Mouse (Mus musculus) intestine, embryonic 16.5 days (tissue): ENCODE data around the gene Pkp4. TPM values are rescaled to one million over a fixed set of nuclear protein-coding genes. Genes with fewer than 3 reads are reported as not detected.

ENCODE experiments used
- ATAC-seq: fragments of 200-750 bp; cut with Nextera tagmentation; 2 replicates; pipeline ENCODE4 v1.8.0; 2017; ENCODE audit warnings: moderate TSS enrichment, moderate library complexity
- H3K27ac ChIP-seq: fragments of 300-500 bp; sonication (generic); 2 replicates; pipeline ENCODE4 v1.5.1; 2014; ENCODE audit warnings: mild to moderate bottlenecking, low read length
- H3K27me3 ChIP-seq: fragments of 300-500 bp; sonication (generic); replicated peaks from 2 replicates; pipeline ENCODE4 v1.6.1; 2014; ENCODE audit warnings: low read length, control low read depth, mixed read lengths; ENCODE audit not compliant: control insufficient read depth, insufficient read depth
- H3K36me3 ChIP-seq: fragments of 300-500 bp; sonication (generic); 2 replicates; pipeline ENCODE4 v1.6.1; 2014; ENCODE audit warnings: low read length, control low read depth; ENCODE audit not compliant: control insufficient read depth, insufficient read depth
- H3K4me1 ChIP-seq: fragments of 300-500 bp; sonication (generic); 2 replicates; pipeline ENCODE4 v1.6.1; 2014; ENCODE audit warnings: low read length, control low read depth, mixed read lengths; ENCODE audit not compliant: control insufficient read depth, insufficient read depth
- H3K4me2 ChIP-seq: fragments of 300-500 bp; sonication (generic); 2 replicates; pipeline ENCODE4 v1.6.1; 2014; ENCODE audit warnings: low read depth, low read length, control low read depth
- H3K4me3 ChIP-seq: fragments of 300-500 bp; sonication (generic); 2 replicates; pipeline ENCODE4 v1.5.1; 2014; ENCODE audit warnings: mild to moderate bottlenecking, low read length
- H3K9ac ChIP-seq: fragments of 300-500 bp; sonication (generic); 2 replicates; pipeline ENCODE4 v1.6.1; 2014; ENCODE audit warnings: low read depth, low read length
- H3K9me3 ChIP-seq: fragments of 300-500 bp; sonication (generic); 2 replicates; pipeline ENCODE4 v1.6.1; 2016; ENCODE audit warnings: low read length, control low read depth; ENCODE audit not compliant: control insufficient read depth
- WGBS: fragments of 180-500 bp; shearing (Covaris S2); extraction: QIAGEN DNeasy Blood & Tissue Kit; methylation state at CpG from one replicate; pipeline ENCODE4 v1.1.7; 2014; 5-methylcytosine and 5-hydroxymethylcytosine counted together
- polyA plus RNA-seq: library from polyadenylated mRNA; unstranded; fragments of >200 nt; fragmentation: Nextera tagmentation; extraction: Ambion mirVana; gene quantifications from 2 replicates; pipeline ENCODE4 v1.2.1, GENCODE M21; 2015

Pkp4 gene
- polyA plus RNA-seq, 1 experiment from 2014 or later: 17.3 TPM

DNA sequence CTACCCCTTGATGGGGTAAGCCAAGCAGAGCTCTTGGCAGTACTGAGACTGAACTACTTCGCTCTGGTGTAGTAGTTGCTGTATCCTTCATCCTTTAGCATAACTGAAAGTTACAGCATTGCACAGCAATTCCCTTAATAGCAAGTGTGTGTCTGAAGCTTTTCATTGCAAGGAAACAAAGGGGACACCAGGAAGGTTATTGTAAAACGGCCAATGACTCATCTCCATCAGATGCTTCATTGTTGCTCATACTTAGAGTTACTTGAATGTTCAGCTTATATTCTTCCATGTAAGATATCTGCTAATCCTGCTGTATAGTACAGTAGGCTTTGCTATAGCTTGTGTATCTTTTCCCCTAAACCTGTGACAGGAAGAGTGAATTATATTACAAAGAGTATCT lies 128.8 kb downstream of the Pkp4 start:
- no peak for ATAC-seq
- H3K27ac ChIP-seq: no peak overlapping the region
- H3K4me3 ChIP-seq: no peak overlapping the region
- H3K4me2 ChIP-seq: no peak overlapping the region
- 78% methylated on average over 2 of the region's 2 CpGs for WGBS
- H3K4me1 ChIP-seq: peaks cover 3% of the 10 kb centered on the region; the same call in 1 of the 2 replicates
- H3K27me3 ChIP-seq: no peaks in the 10 kb centered on the region
- no peaks in the 10 kb centered on the region for H3K36me3 ChIP-seq
- H3K9ac ChIP-seq: no peak overlapping the region
- H3K9me3 ChIP-seq: no peaks in the 10 kb centered on the region

GRCm38 (mm10) chr2:59290391-59290790 lies 129.7 kb downstream of the Pkp4 start:
- no peak overlapping the region for H3K4me2 ChIP-seq
- no peak for ATAC-seq
- peaks cover 3% of the 10 kb centered on the region; the same call in 1 of the 2 replicates for H3K4me1 ChIP-seq
- H3K27me3 ChIP-seq: no peaks in the 10 kb centered on the region
- H3K27ac ChIP-seq: no peak overlapping the region
- no peak overlapping the region for H3K9ac ChIP-seq
- no peaks in the 10 kb centered on the region for H3K9me3 ChIP-seq
- WGBS: 73% methylated on average over 3 of the region's 3 CpGs
- no peaks in the 10 kb centered on the region for H3K36me3 ChIP-seq
- H3K4me3 ChIP-seq: no peak overlapping the region

GRCm38 (mm10) chr2:59299831-59300230 lies 139.2 kb downstream of the Pkp4 start:
- ATAC-seq: no peak
- WGBS: 88% methylated on average over 3 of the region's 3 CpGs
- no peaks in the 10 kb centered on the region for H3K4me1 ChIP-seq
- H3K36me3 ChIP-seq: no peaks in the 10 kb centered on the region
- H3K27me3 ChIP-seq: no peaks in the 10 kb centered on the region
- H3K27ac ChIP-seq: no peak overlapping the region
- no peaks in the 10 kb centered on the region for H3K9me3 ChIP-seq
- H3K4me2 ChIP-seq: no peak overlapping the region
- H3K4me3 ChIP-seq: no peak overlapping the region
- H3K9ac ChIP-seq: no peak overlapping the region

- no peak overlapping the region for H3K27ac ChIP-seq
- WGBS: 54% methylated on average over 12 of the region's 12 CpGs
- ATAC-seq: no peak
- H3K9me3 ChIP-seq: no peaks in the 10 kb centered on the region
- H3K4me3 ChIP-seq: no peak overlapping the region
- no peaks in the 10 kb centered on the region for H3K36me3 ChIP-seq
- H3K27me3 ChIP-seq: no peaks in the 10 kb centered on the region
- no peak overlapping the region for H3K9ac ChIP-seq
- no peaks in the 10 kb centered on the region for H3K4me1 ChIP-seq
- H3K4me2 ChIP-seq: no peak overlapping the region
Measured at GRCm38 (mm10) chr2:59301671-59302070, 141.0 kb downstream of the Pkp4 start.

- Histone ChIP-seq H3K9me3 (no peaks in the 10 kb centered on the region), H3K4me1 (no peaks in the 10 kb centered on the region), H3K4me2 (no peak overlapping the region), H3K27me3 (no peaks in the 10 kb centered on the region), H3K27ac (no peak overlapping the region), H3K4me3 (no peak overlapping the region), H3K9ac (no peak overlapping the region), H3K36me3 (no peaks in the 10 kb centered on the region)
- 78% methylated on average over 6 of the region's 6 CpGs for WGBS
- ATAC-seq: no peak
Measured at GRCm38 (mm10) chr2:59302430-59302829, 141.8 kb downstream of the Pkp4 start.

- H3K27ac ChIP-seq: no peak overlapping the region
Measured at GRCm38 (mm10) chr2:59303530-59304063, 142.9 kb downstream of the Pkp4 start.

GRCm38 (mm10) chr2:59307302-59307701 lies 146.7 kb downstream of the Pkp4 start:
- H3K4me3 ChIP-seq: no peak overlapping the region
- H3K9me3 ChIP-seq: no peaks in the 10 kb centered on the region
- H3K27me3 ChIP-seq: no peaks in the 10 kb centered on the region
- WGBS: 88% methylated on average over 8 of the region's 8 CpGs
- H3K4me2 ChIP-seq: no peak overlapping the region
- H3K27ac ChIP-seq: no peak overlapping the region
- H3K4me1 ChIP-seq: no peaks in the 10 kb centered on the region
- peaks cover 5% of the 10 kb centered on the region; the same call in 1 of the 2 replicates for H3K36me3 ChIP-seq
- no peak overlapping the region for H3K9ac ChIP-seq
- ATAC-seq: no peak

More at GRCm38 (mm10) chr2:59303530-59304063, 142.9 kb downstream of the Pkp4 start:
- H3K36me3 ChIP-seq: peaks cover 2% of the 10 kb centered on the region; the same call in 1 of the 2 replicates
- no peaks in the 10 kb centered on the region for H3K9me3 ChIP-seq
- no peak overlapping the region for H3K4me3 ChIP-seq
- H3K4me1 ChIP-seq: no peaks in the 10 kb centered on the region
- no peak for ATAC-seq
- no peak overlapping the region for H3K4me2 ChIP-seq
- H3K9ac ChIP-seq: no peak overlapping the region
- no peaks in the 10 kb centered on the region for H3K27me3 ChIP-seq
- 78% methylated on average over 12 of the region's 12 CpGs for WGBS

DNA sequence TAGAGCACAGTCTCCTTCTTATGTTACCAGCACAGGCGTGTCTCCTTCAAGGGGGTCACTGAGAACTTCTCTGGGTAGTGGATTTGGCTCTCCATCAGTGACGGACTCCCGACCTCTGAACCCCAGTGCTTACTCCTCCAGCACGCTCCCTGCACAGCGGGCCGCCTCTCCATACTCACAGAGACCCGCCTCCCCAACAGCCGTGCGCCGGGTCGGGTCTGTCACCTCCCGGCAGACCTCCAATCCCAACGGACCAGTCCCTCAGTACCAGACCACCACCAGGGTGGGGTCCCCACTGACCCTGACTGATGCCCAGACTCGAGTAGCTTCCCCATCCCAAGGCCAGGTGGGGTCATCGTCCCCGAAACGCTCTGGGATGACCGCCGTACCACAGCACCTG lies 147.4 kb downstream of the Pkp4 start:
- Histone ChIP-seq H3K9me3 (no peaks in the 10 kb centered on the region), H3K4me1 (no peaks in the 10 kb centered on the region), H3K4me3 (no peak overlapping the region), H3K36me3 (peaks cover 5% of the 10 kb centered on the region; the same call in 1 of the 2 replicates), H3K27ac (no peak overlapping the region), H3K4me2 (no peak overlapping the region), H3K27me3 (no peaks in the 10 kb centered on the region), H3K9ac (no peak overlapping the region)
- ATAC-seq: no peak
- WGBS: 94% methylated on average over 19 of the region's 19 CpGs

DNA sequence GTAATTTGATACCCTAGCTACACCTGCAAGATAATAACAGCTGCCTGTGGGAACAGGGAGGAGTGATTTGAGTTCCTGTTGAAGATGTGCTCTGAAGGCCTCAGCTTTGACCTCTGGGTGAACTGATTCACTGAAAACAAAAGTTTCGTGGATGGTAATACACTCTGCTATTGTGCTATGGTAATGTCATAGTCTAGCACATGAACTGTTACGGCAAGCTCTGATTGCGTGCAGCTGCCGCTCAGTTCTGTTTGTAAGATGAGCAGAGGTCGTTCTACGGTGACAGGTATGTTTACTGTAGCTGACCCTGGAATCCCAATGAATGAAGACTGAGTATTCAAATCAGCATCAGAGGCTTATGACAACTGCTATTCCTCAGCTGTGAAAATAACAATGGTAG lies 152.6 kb downstream of the Pkp4 start:
- Histone ChIP-seq H3K4me3 (no peak overlapping the region), H3K9ac (no peak overlapping the region), H3K36me3 (peaks cover 14% of the 10 kb centered on the region), H3K4me1 (no peaks in the 10 kb centered on the region), H3K9me3 (peaks cover under 1% of the 10 kb centered on the region), H3K27ac (no peak overlapping the region), H3K4me2 (no peak overlapping the region), H3K27me3 (no peaks in the 10 kb centered on the region)
- 50% methylated on average over 6 of the region's 6 CpGs for WGBS
- ATAC-seq: no peak

DNA sequence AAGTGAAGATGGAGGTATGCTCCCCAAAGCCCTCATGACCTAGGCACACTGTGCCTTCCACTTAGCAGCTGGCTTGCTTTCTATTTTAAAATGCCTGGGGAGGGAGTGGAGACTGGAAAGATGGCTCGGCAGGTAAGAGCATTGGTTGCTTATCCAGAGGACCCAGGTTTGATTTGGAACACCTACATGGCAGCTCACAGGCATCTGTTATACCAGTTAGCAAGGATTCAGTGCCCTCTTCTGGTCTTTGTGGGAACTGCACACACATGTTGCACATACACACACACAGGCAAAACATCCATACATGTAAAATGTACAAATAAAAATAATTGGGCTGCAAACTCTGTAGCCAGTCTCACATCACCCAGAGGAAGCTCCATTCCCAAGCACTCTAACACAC lies 158.0 kb downstream of the Pkp4 start:
- WGBS: 92% methylated on average over 1 of the region's 1 CpGs

More for the DNA sequence above, 158.0 kb downstream of the Pkp4 start:
- peaks cover 20% of the 10 kb centered on the region for H3K36me3 ChIP-seq
- no peaks in the 10 kb centered on the region for H3K27me3 ChIP-seq
- no peaks in the 10 kb centered on the region for H3K4me1 ChIP-seq
- H3K9ac ChIP-seq: no peak overlapping the region
- H3K27ac ChIP-seq: no peak overlapping the region
- no peak overlapping the region for H3K4me3 ChIP-seq
- no peak for ATAC-seq
- no peak overlapping the region for H3K4me2 ChIP-seq
- H3K9me3 ChIP-seq: peaks cover 8% of the 10 kb centered on the region
